Mouse (Mus musculus): ENCODE measurements around the gene Gm11549.

- TF ChIP-seq CTCF (IDR thresholded peaks at IDR 0.05; ENCODE audit: extremely low read depth, insufficient read length, insufficient replicate concordance, low read depth, low read length) = no peak
- no peak for TF ChIP-seq POLR2A (IDR thresholded peaks at IDR 0.05; ENCODE audit: low read depth, low read length)
Measured at GRCm38 (mm10) chr3:36498224-36498623, 23.4 kb downstream of the Gm11549 start.
